Mouse (Mus musculus): ENCODE measurements around the gene Pdilt.

- TF ChIP-seq CTCF (IDR thresholded peaks at IDR 0.05; ENCODE audit: low read depth, low read length) (no peak), POLR2A (IDR thresholded peaks at IDR 0.05; ENCODE audit: borderline replicate concordance, low read depth, low read length) (no peak)
Observed at GRCm38 (mm10) chr7:119479256-119479655, 44.0 kb downstream of the Pdilt start, which contains the start of gene Umod.

Data from bone marrow macrophage, adult 2 months (primary cell).